Mouse (Mus musculus) lung, postnatal 0 days (tissue): ENCODE data around the gene Vip. TPM values are rescaled to one million over a fixed set of nuclear protein-coding genes. Genes with fewer than 3 reads are reported as not detected.
A peak's percentile ranks its signal among the peaks of the same experiment; 100 is the strongest.

Experiments
- ATAC-seq: fragments of 200-750 bp; cut with Nextera tagmentation; 2 replicates; pipeline ENCODE4 v1.8.0; 2017; ENCODE audit warnings: moderate library complexity
- DNase-seq: peaks from one replicate; pipeline ENCODE4 v3.0.0-alpha.2; 2016; ENCODE audit warnings: low spot score
- H3K27ac ChIP-seq: fragments of 300-500 bp; sonication (generic); 2 replicates; pipeline ENCODE4 v1.5.1; 2014; ENCODE audit warnings: antibody characterized with exemption, mild to moderate bottlenecking, low read length, mixed read lengths
- H3K27me3 ChIP-seq: fragments of 300-500 bp; sonication (generic); replicated peaks from 2 replicates; pipeline ENCODE4 v1.6.1; 2014; ENCODE audit warnings: low read length, mixed read lengths; ENCODE audit not compliant: insufficient read depth
- H3K36me3 ChIP-seq: fragments of 300-500 bp; sonication (generic); 2 replicates; pipeline ENCODE4 v1.6.1; 2014; ENCODE audit warnings: low read length, mixed read lengths; ENCODE audit not compliant: insufficient read depth
- H3K4me1 ChIP-seq: fragments of 300-500 bp; sonication (generic); 2 replicates; pipeline ENCODE4 v1.6.1; 2014; ENCODE audit warnings: antibody characterized with exemption, low read depth, low read length, mixed read lengths; ENCODE audit not compliant: insufficient read depth
- H3K4me2 ChIP-seq: fragments of 300-500 bp; sonication (generic); replicated peaks from 2 replicates; pipeline ENCODE4 v1.6.1; 2014; ENCODE audit warnings: low read depth, mild to moderate bottlenecking, low read length, moderate library complexity, mixed read lengths
- H3K4me3 ChIP-seq: fragments of 300-500 bp; sonication (generic); 2 replicates; pipeline ENCODE4 v1.5.1; 2014; ENCODE audit warnings: low read depth, low read length
- H3K9ac ChIP-seq: fragments of 300-500 bp; sonication (generic); replicated peaks from 2 replicates; pipeline ENCODE4 v1.6.1; 2014; ENCODE audit warnings: low read depth, mild to moderate bottlenecking
- H3K9me3 ChIP-seq: fragments of 300-500 bp; sonication (generic); 2 replicates; pipeline ENCODE4 v1.6.1; 2016; ENCODE audit warnings: low read length, mixed read lengths
- CTCF ChIP-seq: IDR thresholded peaks from 2 replicates; pipeline ENCODE4 v1.5.1; 2016; ENCODE audit warnings: antibody characterized with exemption, mild to moderate bottlenecking
- EP300 ChIP-seq: IDR thresholded peaks from 2 replicates; pipeline ENCODE4 v1.6.1; 2016; ENCODE audit warnings: antibody characterized with exemption, mild to moderate bottlenecking, control low read depth
- WGBS: fragments of 180-500 bp; shearing (Covaris S2); extraction: QIAGEN DNeasy Blood & Tissue Kit; methylation state at CpG from one replicate; pipeline ENCODE4 v1.1.7; 2014; 5-methylcytosine and 5-hydroxymethylcytosine counted together
- polyA plus RNA-seq: library from polyadenylated mRNA; unstranded; fragments of >200 nt; fragmentation: Nextera tagmentation; extraction: Ambion mirVana; gene quantifications from 2 replicates; pipeline ENCODE4 v1.2.1, GENCODE M21; 2015

Gene Vip
- 0.18 and 0.27 TPM in 2 replicates for polyA plus RNA-seq

DNA sequence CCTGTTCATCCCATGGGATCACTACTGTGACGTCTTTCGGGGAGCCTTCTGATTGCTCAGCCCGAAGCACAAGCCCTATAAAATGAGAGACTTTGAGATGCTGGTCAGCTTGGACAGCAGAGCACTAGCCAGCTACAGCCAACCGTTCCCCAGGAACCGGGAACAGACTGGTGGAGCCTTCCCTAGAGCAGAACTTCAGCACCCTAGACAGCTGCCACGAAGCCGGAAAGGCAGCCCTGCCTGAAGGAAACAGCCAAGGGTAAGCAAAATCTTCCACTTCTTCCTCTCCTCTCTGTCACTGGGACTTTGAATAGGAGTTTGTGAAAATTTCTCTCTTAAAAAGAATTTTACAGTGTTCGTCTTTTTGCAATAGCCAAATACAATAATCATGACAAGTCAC lies at the start of gene Vip:
TSS of gene Vip (plus strand) at position 107 of the 400 bp plus-strand sequence.
- H3K9ac ChIP-seq: no peak within 1 kb of the TSS
- no peak within 1 kb of the TSS for H3K27ac ChIP-seq
- no peaks in the 10 kb centered on the region for H3K4me1 ChIP-seq
- no peaks in the 10 kb centered on the region for H3K9me3 ChIP-seq
- 25% methylated on average over 8 of the region's 8 CpGs for WGBS
- no peak within 1 kb of the TSS for H3K4me2 ChIP-seq
- peak; percentile 51 for DNase-seq
- no peaks in the 10 kb centered on the region for H3K36me3 ChIP-seq
- H3K27me3 ChIP-seq: no peaks in the 10 kb centered on the region
- H3K4me3 ChIP-seq: no peak within 1 kb of the TSS
- ATAC-seq: no peak
- TF ChIP-seq CTCF (no peak), EP300 (no peak)

DNA sequence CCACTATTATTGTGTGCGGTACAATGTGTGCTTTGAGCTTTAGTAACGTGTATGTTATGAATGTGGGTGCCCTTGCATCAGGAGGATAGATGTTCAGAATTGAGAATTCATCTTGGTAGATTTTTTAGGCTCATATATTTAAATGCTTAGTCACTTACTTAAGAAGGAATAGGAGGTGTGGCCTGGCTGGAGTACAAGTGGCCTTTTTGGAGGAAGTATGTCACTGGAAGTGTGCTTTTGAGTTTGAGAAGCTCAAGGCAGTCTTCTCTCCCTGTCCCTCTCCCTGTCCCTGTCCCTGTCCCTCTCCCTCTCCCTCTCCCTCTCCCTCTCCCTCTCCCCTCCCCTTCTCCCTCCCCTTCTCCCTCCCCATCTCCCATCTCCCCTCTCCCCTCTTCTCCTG lies 48.0 kb upstream of the Vip start:
- 90% methylated on average over 2 of the region's 2 CpGs for WGBS
- no peak overlapping the region for H3K9ac ChIP-seq
- peak overlapping the region; percentile 68; the same call in 1 of the 2 replicates for H3K27ac ChIP-seq
- no peak overlapping the region for H3K4me2 ChIP-seq
- DNase-seq (no peak), ATAC-seq (no peak)
- no peaks in the 10 kb centered on the region for H3K27me3 ChIP-seq
- no peaks in the 10 kb centered on the region; the same call in 1 of the 2 replicates for H3K4me1 ChIP-seq
- H3K9me3 ChIP-seq: no peaks in the 10 kb centered on the region
- H3K4me3 ChIP-seq: no peak overlapping the region
- TF ChIP-seq CTCF (no peak), EP300 (no peak)
- H3K36me3 ChIP-seq: no peaks in the 10 kb centered on the region

DNA sequence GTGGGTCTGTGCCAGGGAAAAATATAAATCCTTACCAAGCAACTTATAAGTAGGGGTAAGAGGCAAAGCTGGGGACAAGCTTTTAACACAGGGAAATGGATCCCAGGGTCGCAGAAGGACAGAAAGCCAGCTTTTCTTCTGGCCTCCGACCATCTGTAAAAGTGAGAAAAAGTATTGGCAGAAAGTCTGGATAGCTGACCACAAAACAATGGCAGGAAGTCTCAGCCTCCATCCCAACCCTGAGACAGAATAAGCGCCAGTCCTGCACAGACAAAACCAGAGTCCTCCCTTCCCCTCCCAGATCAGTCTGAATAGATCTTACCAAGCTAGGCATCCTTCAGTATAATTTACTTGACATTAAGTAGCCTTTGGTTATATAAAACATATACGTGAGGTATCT lies 47.0 kb upstream of the Vip start:
- peak overlapping the region; percentile 68; the same call in 1 of the 2 replicates for H3K27ac ChIP-seq
- peak; percentile 27 for DNase-seq
- ATAC-seq: peak; percentile 80

DNA sequence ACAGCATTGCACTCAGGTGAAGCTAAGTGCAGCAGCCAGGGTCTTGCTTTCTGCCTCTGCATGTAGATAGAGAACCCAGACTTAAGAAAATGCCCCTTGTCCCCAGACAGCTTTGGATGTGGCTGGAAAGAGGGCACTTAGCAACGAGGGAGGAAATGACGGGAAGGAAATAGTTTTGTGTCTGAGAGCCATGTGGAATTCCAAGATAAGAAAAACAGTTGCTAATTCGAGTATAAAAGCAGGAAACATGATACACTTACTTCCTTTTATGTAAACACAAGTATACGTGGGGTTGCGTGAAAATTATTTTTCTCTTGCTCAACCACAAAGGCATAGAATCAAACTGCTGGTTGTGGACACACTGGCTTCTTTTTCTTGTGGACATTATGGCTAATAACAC lies 45.6 kb upstream of the Vip start, which contains the start of gene Myct1:
TSS of gene Myct1 (plus strand) at position 312 of the 400 bp plus-strand sequence.
- peak within 1 kb of the TSS; percentile 39 for H3K4me2 ChIP-seq
- TF ChIP-seq CTCF: no peak
- peak; percentile 99 for TF ChIP-seq EP300
- ATAC-seq: peak; percentile 80

More for the DNA sequence above, 47.0 kb upstream of the Vip start:
- Histone ChIP-seq H3K4me1 (no peaks in the 10 kb centered on the region; the same call in 1 of the 2 replicates), H3K9me3 (no peaks in the 10 kb centered on the region), H3K36me3 (no peaks in the 10 kb centered on the region), H3K4me2 (0 out of 2 replicates have a peak overlapping the region, but pooled peaks have one; percentile 1), H3K27me3 (no peaks in the 10 kb centered on the region), H3K9ac (no peak overlapping the region), H3K4me3 (no peak overlapping the region)
- 57% methylated on average over 4 of the region's 4 CpGs for WGBS
- TF ChIP-seq CTCF (no peak), EP300 (peak; percentile 56)

DNA sequence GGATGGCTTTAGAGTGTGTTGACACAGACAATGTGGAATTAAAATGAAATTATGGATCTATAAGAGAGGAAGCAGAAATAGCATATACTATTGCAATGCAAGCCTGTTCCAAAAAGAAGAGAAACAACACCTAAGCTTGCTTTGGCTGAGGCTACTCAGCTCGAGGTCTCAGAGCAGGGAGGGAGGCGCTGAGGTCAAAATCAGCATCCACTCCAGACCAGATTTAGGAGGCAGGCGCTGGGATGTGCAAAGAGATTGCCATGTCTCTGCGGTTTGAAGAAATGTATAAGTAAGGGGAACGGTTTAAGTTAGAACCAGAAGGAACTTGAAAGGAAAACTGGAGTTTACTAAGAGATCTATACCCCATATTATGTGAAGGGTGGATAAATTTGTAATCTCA lies 44.6 kb upstream of the Vip start:
- H3K36me3 ChIP-seq: no peaks in the 10 kb centered on the region
- H3K27me3 ChIP-seq: no peaks in the 10 kb centered on the region
- DNase-seq: peak; percentile 3
- H3K9me3 ChIP-seq: no peaks in the 10 kb centered on the region
- peak overlapping the region; percentile 4; the same call in 1 of the 2 replicates for H3K9ac ChIP-seq
- peak overlapping the region; percentile 25 for H3K4me3 ChIP-seq
- ATAC-seq: no peak
- TF ChIP-seq EP300 (no peak), CTCF (no peak)
- WGBS: 40% methylated on average over 5 of the region's 5 CpGs
- H3K27ac ChIP-seq: peak overlapping the region; percentile 66; the same call in 1 of the 2 replicates
- peak overlapping the region; percentile 39 for H3K4me2 ChIP-seq
- no peaks in the 10 kb centered on the region; the same call in 1 of the 2 replicates for H3K4me1 ChIP-seq

More for the DNA sequence above, 45.6 kb upstream of the Vip start, which contains the start of gene Myct1:
- H3K9me3 ChIP-seq: no peaks in the 10 kb centered on the region
- peak within 1 kb of the TSS; percentile 68 for H3K27ac ChIP-seq
- WGBS: 0% methylated on average over 5 of the region's 5 CpGs
- H3K4me1 ChIP-seq: no peaks in the 10 kb centered on the region; the same call in 1 of the 2 replicates
- H3K9ac ChIP-seq: peak within 1 kb of the TSS; percentile 4; the same call in 1 of the 2 replicates
- H3K27me3 ChIP-seq: no peaks in the 10 kb centered on the region
- H3K36me3 ChIP-seq: no peaks in the 10 kb centered on the region
- peak within 1 kb of the TSS; percentile 25 for H3K4me3 ChIP-seq
- DNase-seq: peak; percentile 80

DNA sequence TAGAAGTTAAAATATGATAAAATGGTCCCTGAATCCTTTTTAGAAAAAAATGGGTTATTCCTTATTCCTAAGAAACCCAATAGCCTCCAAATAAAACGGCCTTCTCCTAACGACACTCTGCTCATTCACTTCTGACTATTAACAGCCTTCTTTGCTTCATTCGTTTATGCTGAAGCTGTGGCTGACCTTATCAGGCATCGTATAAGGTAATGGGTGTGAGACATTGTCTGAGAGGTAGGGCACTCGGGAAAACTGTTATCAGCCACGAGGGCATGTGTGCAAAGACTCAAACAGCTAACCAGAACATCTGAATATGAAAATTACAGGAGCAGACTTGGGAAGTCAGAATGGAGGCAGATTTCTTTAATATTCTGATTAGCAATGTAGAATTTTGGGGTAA lies 42.5 kb upstream of the Vip start:
- no peak for TF ChIP-seq CTCF
- no peak for TF ChIP-seq EP300
- ATAC-seq: no peak
- Histone ChIP-seq H3K27ac (no peak overlapping the region), H3K9me3 (no peaks in the 10 kb centered on the region), H3K4me3 (no peak overlapping the region), H3K4me1 (no peaks in the 10 kb centered on the region; the same call in 1 of the 2 replicates), H3K27me3 (no peaks in the 10 kb centered on the region), H3K36me3 (no peaks in the 10 kb centered on the region), H3K9ac (no peak overlapping the region), H3K4me2 (peak overlapping the region; percentile 4; the same call in 1 of the 2 replicates)
- 41% methylated on average over 6 of the region's 6 CpGs for WGBS
- no peak for DNase-seq
